Mouse (Mus musculus): Measurements from ENCODE around the gene Ndufa11. TPM values are rescaled to one million over a fixed set of nuclear protein-coding genes. Genes with fewer than 3 reads are reported as not detected.

The Ndufa11 gene
- polyA plus RNA-seq, 1 experiment = 651 TPM

DNA sequence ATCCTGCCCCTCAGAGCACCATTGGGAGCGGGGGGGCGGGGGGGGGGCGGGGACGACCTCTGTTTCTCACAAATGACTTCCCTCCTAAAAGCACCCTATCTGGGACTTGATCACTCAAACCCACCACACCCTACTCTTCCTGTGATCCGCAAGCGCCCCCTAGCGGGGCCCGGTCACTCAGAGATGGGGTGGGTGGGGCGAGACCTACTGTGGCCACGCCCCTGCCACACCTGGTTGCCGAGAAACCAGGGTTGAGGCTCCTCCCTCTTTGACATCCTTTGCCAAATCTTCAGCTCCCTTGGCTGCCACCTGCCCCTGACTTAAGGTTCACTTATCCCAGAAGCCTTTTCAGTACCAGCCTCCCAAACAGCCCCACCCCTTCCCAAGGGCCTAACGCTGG, 40.6 kb downstream of the Ndufa11 start:
- DNase-seq (ENCODE audit: low read depth) = no peak

DNA sequence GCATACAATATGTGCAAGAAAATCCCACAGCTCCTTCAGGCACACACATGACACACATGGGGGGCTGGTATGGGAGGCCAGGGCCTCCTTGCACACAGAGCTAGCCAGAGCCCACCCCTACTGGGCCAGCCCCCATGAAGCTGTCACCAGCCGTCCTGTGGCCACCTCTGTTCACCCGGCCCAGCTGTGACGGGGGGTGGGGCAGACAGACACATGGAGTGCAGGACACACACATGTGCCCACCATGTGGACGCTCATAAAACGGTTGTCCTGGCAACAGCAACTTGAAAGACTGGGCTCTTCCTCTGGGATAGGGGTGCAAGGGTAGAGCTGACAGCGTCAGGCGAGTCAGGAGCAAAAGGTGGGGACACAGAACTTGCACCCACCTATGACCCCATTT, 41.7 kb downstream of the Ndufa11 start:
- no peak for DNase-seq (ENCODE audit: low read depth)

DNA sequence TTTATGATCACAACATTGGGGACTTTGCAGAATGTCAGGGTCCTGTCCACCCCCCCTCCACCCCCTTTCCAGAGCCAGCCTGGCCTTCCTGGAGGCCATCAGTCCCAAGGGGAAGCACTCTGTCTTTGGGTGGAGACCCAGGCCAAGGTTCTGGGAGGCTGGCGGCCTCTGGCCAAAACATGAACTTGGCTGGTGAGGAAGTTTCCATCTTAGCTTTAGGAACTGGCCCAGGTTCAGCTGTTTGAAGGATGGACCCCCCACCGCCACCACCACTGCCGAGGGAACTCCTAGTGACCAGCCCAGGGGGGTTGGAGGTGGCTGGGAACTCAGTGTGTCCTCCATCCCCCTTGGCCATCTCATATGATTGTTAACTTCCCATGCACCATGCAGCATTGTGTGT, 43.5 kb downstream of the Ndufa11 start:
- DNase-seq (ENCODE audit: low read depth) = no peak

DNA sequence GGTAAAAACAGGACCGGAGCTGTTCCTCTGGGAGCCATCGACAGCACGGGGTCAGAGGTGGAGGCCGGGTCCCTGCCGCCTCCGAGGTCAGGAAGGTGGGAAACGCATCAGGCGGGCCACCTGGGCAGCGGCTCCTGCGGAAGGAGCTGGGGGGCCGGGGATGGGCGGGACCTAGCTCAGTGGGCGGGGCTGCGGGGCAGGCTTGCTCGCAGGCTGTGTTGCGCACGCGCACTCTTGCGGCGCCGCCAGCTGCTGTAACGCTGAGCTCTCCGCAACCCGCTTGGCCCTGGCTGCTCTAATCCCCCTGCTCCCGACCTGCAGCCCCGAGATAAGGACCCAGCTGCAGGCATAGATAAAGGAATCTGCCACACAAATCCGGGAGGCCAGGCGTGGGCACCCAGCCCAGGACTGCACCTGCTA, 44.4 kb downstream of the Ndufa11 start:
- no peak for DNase-seq (ENCODE audit: low read depth)

DNA sequence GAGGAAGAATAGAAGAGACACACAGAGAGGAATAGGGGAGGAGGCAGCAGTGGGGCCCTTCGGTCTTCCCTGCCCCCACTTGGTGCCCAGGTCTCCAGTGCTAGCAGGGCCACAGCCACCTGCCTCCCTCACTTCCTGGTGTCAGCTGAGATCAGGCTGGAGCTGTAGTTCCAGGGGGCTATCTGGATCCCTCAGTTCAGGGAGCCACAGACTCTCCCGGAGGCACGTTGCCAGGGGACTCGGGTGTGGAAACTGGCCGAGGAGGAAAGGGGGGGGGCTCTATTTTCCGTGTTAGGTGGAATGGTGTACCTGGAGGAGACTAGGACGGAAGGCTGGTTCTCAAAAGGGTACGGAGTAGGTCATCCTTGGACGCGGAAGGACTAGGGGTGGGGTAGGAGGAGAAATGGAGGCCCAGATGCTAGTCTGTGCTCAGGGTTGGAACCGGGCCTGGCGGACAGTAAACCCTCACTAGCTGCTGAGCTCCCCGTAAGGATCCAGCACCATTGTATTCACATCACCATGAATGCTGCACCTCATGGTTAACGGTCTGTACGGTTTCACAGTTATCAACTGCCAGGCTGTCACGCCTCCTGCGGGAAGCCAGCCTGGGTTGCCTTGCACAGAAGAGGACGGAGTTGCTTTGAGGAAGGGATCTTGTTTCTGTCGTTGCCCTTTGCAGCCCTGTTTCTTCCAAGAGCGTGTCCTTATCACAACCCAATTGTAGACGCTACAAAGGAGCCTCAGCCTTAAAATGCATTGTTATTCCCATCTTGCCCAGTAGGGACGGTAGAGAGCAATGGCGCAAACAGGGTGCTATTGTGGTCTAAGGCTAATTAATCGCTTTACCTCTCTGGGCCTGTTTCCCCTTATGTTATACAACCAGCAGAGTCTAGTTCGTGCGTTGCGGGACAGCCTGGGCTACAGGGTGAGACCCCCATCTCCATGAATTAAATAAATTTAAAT, 45.5 kb downstream of the Ndufa11 start:
- DNase-seq (ENCODE audit: low read depth) = no peak

DNA sequence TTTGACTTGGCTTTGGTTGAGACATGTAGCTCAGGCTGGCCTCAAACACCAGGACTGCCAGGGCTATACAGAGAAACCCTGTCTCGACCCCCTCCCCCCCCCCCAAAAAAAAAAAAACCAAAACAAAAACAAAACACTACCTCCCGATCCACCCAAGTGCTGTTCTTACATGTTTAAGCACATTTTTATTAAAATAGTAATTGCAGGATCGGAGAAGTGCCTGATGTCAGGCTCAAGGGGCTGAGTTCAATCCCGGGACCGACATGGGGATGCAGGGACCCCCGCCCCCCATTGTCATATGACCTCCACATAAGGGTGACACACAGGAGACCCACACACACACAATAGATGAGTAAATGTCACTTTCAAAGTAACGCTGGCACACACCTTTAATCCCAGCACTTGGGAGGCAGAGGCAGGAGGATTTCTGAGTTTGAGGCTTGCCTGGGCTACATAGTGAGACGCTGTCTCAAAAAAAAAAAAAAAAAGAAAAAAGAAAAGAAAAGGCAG, 46.2 kb downstream of the Ndufa11 start:
- no peak for DNase-seq (ENCODE audit: low read depth)

DNA sequence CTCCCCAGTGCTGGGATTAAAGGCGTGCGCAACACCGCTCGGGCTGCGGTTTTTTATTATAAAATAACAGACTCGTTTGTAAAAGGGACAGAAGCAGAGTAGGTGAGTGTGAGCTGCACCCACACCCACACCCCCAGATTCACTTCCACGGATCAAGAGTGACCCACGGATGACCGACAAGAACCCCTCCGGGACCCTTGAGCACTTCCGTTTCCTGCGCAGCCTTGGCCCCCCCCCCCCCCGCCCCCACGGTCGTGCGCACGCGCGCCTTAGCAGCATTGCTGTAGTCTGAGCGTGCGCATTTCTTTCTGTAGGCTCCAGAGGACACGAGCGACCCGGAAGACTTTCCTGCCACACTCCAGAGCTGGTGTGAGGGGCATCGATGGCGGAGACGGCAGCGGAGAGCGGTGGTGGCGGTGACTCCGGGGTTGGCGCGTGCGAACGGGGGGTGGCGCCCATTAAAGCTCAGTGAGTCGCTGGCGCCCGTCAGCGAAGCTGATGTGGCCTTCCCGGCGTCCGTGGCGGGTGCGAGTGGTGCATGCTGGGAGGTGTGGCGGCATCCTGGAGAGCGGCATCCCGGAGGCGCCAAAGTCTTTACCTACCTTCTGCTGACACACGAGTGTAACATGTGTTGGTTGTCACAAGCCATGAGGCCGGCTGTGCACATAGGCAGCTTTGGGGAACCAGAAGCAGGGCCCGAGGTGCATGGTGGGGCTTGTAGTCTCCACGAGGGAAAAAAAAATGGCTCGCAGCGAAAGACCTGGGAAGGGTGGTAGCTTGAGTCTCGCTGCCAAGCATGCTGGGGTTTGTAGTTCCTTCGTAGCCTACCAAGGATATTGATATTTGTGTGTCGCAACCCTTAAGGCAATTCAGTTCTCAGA, 47.1 kb downstream of the Ndufa11 start, which contains the start of gene Dus3l:
Dus3l (plus strand) TSS at position 284 of the 881 bp plus-strand sequence.
- DNase-seq (ENCODE audit: low read depth) = no peak

DNA sequence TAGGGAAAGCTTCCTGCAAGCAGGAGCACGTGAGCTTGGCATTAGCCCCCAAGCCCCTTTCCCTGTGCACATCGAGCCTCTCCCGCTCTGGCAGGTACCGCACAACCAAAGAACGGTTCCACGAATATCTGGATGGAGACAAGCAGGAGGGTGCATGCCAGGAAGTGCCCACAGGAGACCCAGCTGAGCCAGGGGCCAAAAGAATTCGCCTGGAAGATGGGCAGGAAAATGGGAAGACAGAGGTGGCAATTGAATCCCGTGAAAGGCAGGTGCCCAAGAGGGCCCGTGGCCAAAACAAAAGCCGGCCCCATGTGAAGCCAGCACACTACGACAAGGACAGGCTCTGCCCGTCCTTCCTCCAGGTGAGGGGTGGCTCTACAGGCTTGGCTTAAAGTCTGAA, 47.9 kb downstream of the Ndufa11 start:
- no peak for DNase-seq (ENCODE audit: low read depth)

DNA sequence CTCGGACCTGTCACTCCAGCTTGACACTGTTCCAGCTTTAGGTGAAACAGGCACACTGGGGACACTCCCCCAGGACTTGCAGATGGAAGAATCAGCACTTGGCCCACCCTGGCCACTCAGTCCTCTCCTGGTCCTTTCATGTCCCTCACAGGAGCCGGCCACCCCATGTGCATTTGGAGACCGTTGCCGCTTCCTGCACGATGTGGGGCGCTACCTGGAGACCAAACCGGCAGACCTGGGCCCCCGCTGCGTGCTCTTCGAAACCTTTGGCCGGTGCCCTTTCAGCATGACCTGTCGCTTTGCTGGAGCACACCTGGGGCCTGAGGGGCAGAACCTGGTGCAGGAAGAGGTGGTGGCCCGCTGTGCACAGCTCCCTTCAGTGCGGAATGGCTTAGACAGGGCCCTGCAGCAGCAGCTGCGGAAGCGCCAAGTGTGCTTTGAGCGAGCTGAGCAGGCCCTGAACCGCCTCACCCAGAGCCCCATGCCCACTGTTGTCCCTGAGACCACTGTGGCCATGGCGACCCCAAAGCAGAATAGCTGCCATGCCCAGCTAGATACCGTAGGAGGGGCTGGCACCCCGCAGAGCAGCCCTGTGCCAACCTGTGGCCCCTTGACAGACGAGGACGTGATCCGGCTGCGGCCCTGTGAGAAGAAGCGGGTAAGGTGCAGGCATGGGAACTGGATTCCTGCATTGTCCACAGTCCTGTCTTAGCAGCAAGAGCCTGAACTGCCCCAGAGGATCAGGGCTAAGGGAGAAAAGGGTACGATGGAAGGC, 49.3 kb downstream of the Ndufa11 start:
- no peak for DNase-seq (ENCODE audit: low read depth)

DNA sequence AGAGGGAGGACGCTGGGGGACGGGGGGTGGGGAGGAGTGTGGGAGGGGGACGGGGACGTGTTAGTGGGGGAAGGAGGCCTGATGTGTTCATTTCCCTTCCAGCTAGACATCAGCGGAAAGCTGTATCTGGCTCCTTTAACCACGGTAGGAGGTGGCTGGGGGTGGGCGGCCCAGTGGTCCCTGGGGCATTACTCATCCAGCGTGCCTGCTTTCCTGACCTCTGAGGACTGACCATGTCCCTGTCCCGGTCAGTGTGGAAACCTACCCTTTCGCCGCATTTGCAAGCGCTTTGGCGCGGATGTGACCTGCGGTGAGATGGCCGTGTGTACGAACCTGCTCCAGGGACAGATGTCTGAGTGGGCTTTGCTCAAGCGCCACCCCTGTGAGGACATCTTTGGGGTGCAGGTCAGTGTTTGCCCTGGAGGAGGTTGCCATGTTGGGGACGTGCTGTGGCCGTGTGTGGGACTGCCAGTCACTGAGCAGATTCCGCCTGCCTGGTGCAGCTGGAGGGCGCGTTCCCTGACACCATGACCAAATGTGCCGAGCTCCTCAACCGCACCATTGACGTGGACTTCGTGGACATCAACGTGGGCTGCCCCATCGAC, 50.1 kb downstream of the Ndufa11 start:
- DNase-seq (ENCODE audit: low read depth) = no peak

DNA sequence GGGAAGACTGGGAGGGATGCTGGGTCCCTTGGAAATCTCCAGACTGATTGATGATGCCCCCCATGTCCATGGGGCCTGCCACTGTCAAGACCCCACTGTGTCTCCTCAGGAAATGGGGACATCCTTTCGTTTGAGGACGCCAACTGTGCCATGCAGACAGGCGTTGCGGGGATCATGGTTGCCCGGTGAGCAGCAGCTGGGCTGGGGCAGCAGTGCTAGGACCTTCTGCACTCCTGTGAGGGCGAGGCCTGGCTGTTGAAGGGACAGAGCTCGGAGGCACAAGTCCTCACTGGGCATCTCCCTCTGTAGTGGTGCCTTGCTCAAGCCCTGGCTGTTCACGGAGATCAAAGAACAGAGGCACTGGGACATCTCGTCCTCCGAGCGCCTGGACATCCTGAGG, 51.4 kb downstream of the Ndufa11 start:
- no peak for DNase-seq (ENCODE audit: low read depth)

DNA sequence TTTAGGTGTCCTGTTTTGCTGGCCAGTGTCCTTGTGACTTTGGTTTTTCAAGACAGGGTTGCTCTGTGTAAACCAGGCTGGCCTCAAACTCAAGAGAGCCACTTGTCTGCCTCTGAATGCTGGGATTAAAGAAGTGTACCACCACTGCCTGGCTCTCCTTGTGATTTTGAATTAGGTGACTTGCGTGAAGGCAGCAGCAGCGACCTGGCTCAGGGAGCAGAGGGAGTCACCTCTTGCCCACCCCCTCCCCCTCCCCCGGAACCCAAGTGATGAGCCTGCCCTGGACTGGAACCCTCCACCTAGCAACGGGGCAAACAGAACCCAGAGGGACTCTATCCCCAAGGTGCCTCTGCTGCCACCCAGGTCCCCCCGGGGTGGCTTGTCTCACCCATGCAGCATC, 52.4 kb downstream of the Ndufa11 start, which contains the start of gene Prr22:
Prr22 (plus strand) TSS at position 301 of the 400 bp plus-strand sequence.
- DNase-seq (ENCODE audit: low read depth) = no peak

Other genes with a start within 250 kb of the Ndufa11 start
- 101 and 153 TPM in 2 replicates for gene Ptprs, start 241.3 kb upstream of the Ndufa11 start, polyA plus RNA-seq (2012; rRNA removed)
- gene Znrf4, start 205.3 kb upstream of the Ndufa11 start, polyA plus RNA-seq (2012; rRNA removed) = 6.7 and 9.8 TPM in 2 replicates
- 8.5 and 8.9 TPM in 2 replicates for gene Gm20219, start 163.4 kb upstream of the Ndufa11 start, polyA plus RNA-seq (2012; rRNA removed)
- gene Safb2, start 133.2 kb upstream of the Ndufa11 start, polyA plus RNA-seq (2012; rRNA removed) = 50.2 and 69.5 TPM in 2 replicates
- 55.4 and 98.6 TPM in 2 replicates for gene Safb, start 132.9 kb upstream of the Ndufa11 start, polyA plus RNA-seq (2012; rRNA removed)
- 338 and 383 TPM in 2 replicates for gene 2410015M20Rik, start 108.0 kb upstream of the Ndufa11 start, polyA plus RNA-seq (2012; rRNA removed)
- gene Rpl36, start 104.4 kb upstream of the Ndufa11 start, polyA plus RNA-seq (2012; rRNA removed) = 2,140 and 2,535 TPM in 2 replicates
- 70.3 and 78.0 TPM in 2 replicates for gene Lonp1, start 90.9 kb upstream of the Ndufa11 start, polyA plus RNA-seq (2012; rRNA removed)
- gene Catsperd, start 89.6 kb upstream of the Ndufa11 start, polyA plus RNA-seq (2012; rRNA removed) = 1.2 and 1.8 TPM in 2 replicates
- gene Ranbp3, start 44.5 kb upstream of the Ndufa11 start, polyA plus RNA-seq (2012; rRNA removed) = 63.4 and 68.3 TPM in 2 replicates
- gene Vmac, start 255 bp downstream of the Ndufa11 start, polyA plus RNA-seq (2012; rRNA removed) = 41.8 and 58.2 TPM in 2 replicates
- 17.9 and 22.6 TPM in 2 replicates for gene Nrtn, start 39.8 kb downstream of the Ndufa11 start, polyA plus RNA-seq (2012; rRNA removed)
- gene Dus3l, start 47.0 kb downstream of the Ndufa11 start, polyA plus RNA-seq (2012; rRNA removed) = 48.3 and 52.0 TPM in 2 replicates
- 1.1 and 1.2 TPM in 2 replicates for gene Prr22, start 52.5 kb downstream of the Ndufa11 start, polyA plus RNA-seq (2012; rRNA removed)
- 11.2 and 13.1 TPM in 2 replicates for gene Rfx2, start 113.2 kb downstream of the Ndufa11 start, polyA plus RNA-seq (2012; rRNA removed)
- 0.74 and 1.5 TPM in 2 replicates for gene Acsbg2, start 156.7 kb downstream of the Ndufa11 start, polyA plus RNA-seq (2012; rRNA removed)
- 0.23 and 0.38 TPM in 2 replicates for gene 1700061G19Rik, start 157.7 kb downstream of the Ndufa11 start, polyA plus RNA-seq (2012; rRNA removed)
- gene Mllt1, start 217.6 kb downstream of the Ndufa11 start, polyA plus RNA-seq (2012; rRNA removed) = 33.6 and 36.4 TPM in 2 replicates